Mouse (Mus musculus): ENCODE results near the gene Cand2. TPM values are rescaled to one million over a fixed set of nuclear protein-coding genes. Genes with fewer than 3 reads are reported as not detected.

Gene Cand2
- 38.3 and 41.7 TPM in 2 replicates for polyA plus RNA-seq (2015; fragmentation: Nextera tagmentation; extraction: Ambion mirVana)

GRCm38 (mm10) chr6:115774501-115774921 lies at the start of gene Cand2:
Gene Cand2 (plus strand): TSS chr6:115774538.

GRCm38 (mm10) chr6:115761995-115762756 lies 12.2 kb upstream of the Cand2 start, which contains the start of gene Tmem40:
Gene Tmem40 (minus strand): TSS chr6:115762410.

GRCm38 (mm10) chr6:115808488-115809231 lies 34.3 kb downstream of the Cand2 start, which contains the start of gene Rpl32:
Gene Rpl32 (minus strand): TSS chr6:115808747.

GRCm38 (mm10) chr6:115838161-115838597 lies 63.8 kb downstream of the Cand2 start, which contains the start of gene Efcab12:
Gene Efcab12 (minus strand): TSS chr6:115838412.

GRCm38 (mm10) chr6:115853091-115853813 lies 78.9 kb downstream of the Cand2 start, which contains the start of the genes Mbd4 and Ift122:
Gene Mbd4 (minus strand): TSS chr6:115853371.
Gene Ift122 (plus strand): TSS chr6:115853470.

Small RNA genes lying within 50 kb of the gene (microRNA-seq; reads per million reads assigned to microRNA genes)
- gene Mir7660, result 0.20 to 0.42 reads per million in 2 experiments

Other genes with a start within 250 kb of the Cand2 start
- gene Tsen2, start 229.9 kb upstream of the Cand2 start, polyA plus RNA-seq (2015; fragmentation: Nextera tagmentation; extraction: Ambion mirVana), result 13.9 and 16.0 TPM in 2 replicates
- 0.37 and 0.44 TPM in 2 replicates for gene Mkrn2os, start 182.0 kb upstream of the Cand2 start, polyA plus RNA-seq (2015; fragmentation: Nextera tagmentation; extraction: Ambion mirVana)
- 37.8 and 42.8 TPM in 2 replicates for gene Mkrn2, start 172.6 kb upstream of the Cand2 start, polyA plus RNA-seq (2015; fragmentation: Nextera tagmentation; extraction: Ambion mirVana)
- 59.4 and 62.5 TPM in 2 replicates for gene Raf1, start 97.9 kb upstream of the Cand2 start, polyA plus RNA-seq (2015; fragmentation: Nextera tagmentation; extraction: Ambion mirVana)
- 0.74 and 4.3 TPM in 2 replicates for gene Tmem40, start 12.1 kb upstream of the Cand2 start, polyA plus RNA-seq (2015; fragmentation: Nextera tagmentation; extraction: Ambion mirVana)
- 1,517 and 1,545 TPM in 2 replicates for gene Rpl32, start 34.2 kb downstream of the Cand2 start, polyA plus RNA-seq (2015; fragmentation: Nextera tagmentation; extraction: Ambion mirVana)
- 0.12 and 0.27 TPM in 2 replicates for gene Efcab12, start 63.9 kb downstream of the Cand2 start, polyA plus RNA-seq (2015; fragmentation: Nextera tagmentation; extraction: Ambion mirVana)
- 4.6 and 5.0 TPM in 2 replicates for gene Mbd4, start 78.8 kb downstream of the Cand2 start, polyA plus RNA-seq (2015; fragmentation: Nextera tagmentation; extraction: Ambion mirVana)
- 16.3 and 19.9 TPM in 2 replicates for gene Ift122, start 78.9 kb downstream of the Cand2 start, polyA plus RNA-seq (2015; fragmentation: Nextera tagmentation; extraction: Ambion mirVana)
- gene Rho, start 157.2 kb downstream of the Cand2 start, polyA plus RNA-seq (2015; fragmentation: Nextera tagmentation; extraction: Ambion mirVana), result 0.10 and 0.29 TPM in 2 replicates
- not detected in 2 replicates for gene H1foo, start 170.4 kb downstream of the Cand2 start, polyA plus RNA-seq (2015; fragmentation: Nextera tagmentation; extraction: Ambion mirVana)
- gene Plxnd1, start 220.5 kb downstream of the Cand2 start, polyA plus RNA-seq (2015; fragmentation: Nextera tagmentation; extraction: Ambion mirVana), result 14.4 and 14.9 TPM in 2 replicates

Data from skeletal muscle tissue, postnatal 0 days (tissue).